Mouse (Mus musculus) bone marrow macrophage, adult 2 months (primary cell): Measurements from ENCODE around the gene Plekha7. TPM values are rescaled to one million over a fixed set of nuclear protein-coding genes. Genes with fewer than 3 reads are reported as not detected.

Source experiments
- H3K27ac ChIP-seq: 2 replicates; pipeline ENCODE4 v1.5.1; 2012; ENCODE audit warnings: low read depth, low read length; ENCODE audit not compliant: insufficient read depth
- H3K4me1 ChIP-seq: 2 replicates; pipeline ENCODE4 v1.6.1; 2012; ENCODE audit warnings: low read length; ENCODE audit not compliant: control insufficient read depth, insufficient read depth
- H3K4me3 ChIP-seq: 2 replicates; pipeline ENCODE4 v1.5.1; 2012; ENCODE audit warnings: mild to moderate bottlenecking, low read length, moderate library complexity; ENCODE audit not compliant: insufficient read depth
- CTCF ChIP-seq: IDR thresholded peaks from 2 replicates; pipeline ENCODE4 v1.5.1; 2012; ENCODE audit warnings: low read depth, mild to moderate bottlenecking, low read length, moderate library complexity
- POLR2A ChIP-seq: IDR thresholded peaks from 2 replicates; pipeline ENCODE4 v1.6.1; 2012; ENCODE audit warnings: mild to moderate bottlenecking, low read depth, low read length, borderline replicate concordance
- polyA plus RNA-seq: library from polyadenylated mRNA; stranded (reverse); fragments of >200 nt; gene quantifications from 2 replicates; pipeline ENCODE4 v1.2.4, GENCODE M21; 2012; ENCODE audit not compliant: missing spikeins, insufficient read depth, insufficient read length

Gene Plekha7
- polyA plus RNA-seq, 1 experiment = not detected

- no peaks in the 10 kb centered on the region for H3K4me1 ChIP-seq
- no peak for TF ChIP-seq POLR2A
- no peak overlapping the region for H3K27ac ChIP-seq
- H3K4me3 ChIP-seq = no peak overlapping the region
Observed at GRCm38 (mm10) chr7:116273111-116273510, 35.1 kb downstream of the Plekha7 start.

- Histone ChIP-seq H3K27ac (no peak overlapping the region), H3K4me1 (no peaks in the 10 kb centered on the region), H3K4me3 (no peak overlapping the region)
- TF ChIP-seq CTCF (no peak), POLR2A (no peak)
Observed at GRCm38 (mm10) chr7:116269501-116269995, 38.6 kb downstream of the Plekha7 start.

- no peak for TF ChIP-seq POLR2A
- TF ChIP-seq CTCF = no peak
- no peak overlapping the region for H3K27ac ChIP-seq
- no peaks in the 10 kb centered on the region for H3K4me1 ChIP-seq
- no peak overlapping the region for H3K4me3 ChIP-seq
Observed at GRCm38 (mm10) chr7:116268113-116268926, 39.9 kb downstream of the Plekha7 start.

GRCm38 (mm10) chr7:116263281-116263680 is 44.9 kb downstream of the Plekha7 start:
- Histone ChIP-seq H3K4me1 (no peaks in the 10 kb centered on the region), H3K4me3 (no peak overlapping the region), H3K27ac (no peak overlapping the region)
- TF ChIP-seq CTCF = no peak
- no peak for TF ChIP-seq POLR2A

- TF ChIP-seq POLR2A = no peak
- TF ChIP-seq CTCF = no peak
- Histone ChIP-seq H3K4me1 (no peaks in the 10 kb centered on the region), H3K27ac (no peak overlapping the region), H3K4me3 (no peak overlapping the region)
Observed at GRCm38 (mm10) chr7:116262508-116262907, 45.7 kb downstream of the Plekha7 start.

- Histone ChIP-seq H3K4me3 (no peak overlapping the region), H3K4me1 (no peaks in the 10 kb centered on the region), H3K27ac (no peak overlapping the region)
- TF ChIP-seq CTCF = no peak
- no peak for TF ChIP-seq POLR2A
Observed at GRCm38 (mm10) chr7:116262101-116262500, 46.1 kb downstream of the Plekha7 start.

- no peak for TF ChIP-seq CTCF
- TF ChIP-seq POLR2A = no peak
- Histone ChIP-seq H3K4me1 (no peaks in the 10 kb centered on the region), H3K4me3 (no peak overlapping the region)
Observed at GRCm38 (mm10) chr7:116260826-116261615, 47.2 kb downstream of the Plekha7 start.

GRCm38 (mm10) chr7:116258464-116259185 is 49.6 kb downstream of the Plekha7 start:
- TF ChIP-seq CTCF (no peak), POLR2A (no peak)
- Histone ChIP-seq H3K4me3 (no peak overlapping the region), H3K27ac (no peak overlapping the region), H3K4me1 (no peaks in the 10 kb centered on the region)

More at GRCm38 (mm10) chr7:116260826-116261615, 47.2 kb downstream of the Plekha7 start:
- H3K27ac ChIP-seq = no peak overlapping the region

GRCm38 (mm10) chr7:116257953-116258352 is 50.2 kb downstream of the Plekha7 start:
- TF ChIP-seq CTCF (no peak), POLR2A (no peak)
- Histone ChIP-seq H3K4me1 (no peaks in the 10 kb centered on the region), H3K4me3 (no peak overlapping the region), H3K27ac (no peak overlapping the region)

- Histone ChIP-seq H3K4me1 (no peaks in the 10 kb centered on the region), H3K27ac (no peak overlapping the region), H3K4me3 (no peak overlapping the region)
- TF ChIP-seq CTCF (no peak), POLR2A (no peak)
Observed at GRCm38 (mm10) chr7:116255664-116256063, 52.5 kb downstream of the Plekha7 start.
